Mouse (Mus musculus) myocyte (in vitro differentiated cells): ENCODE data around the gene Lcorl. TPM values are rescaled to one million over a fixed set of nuclear protein-coding genes. Genes with fewer than 3 reads are reported as not detected.

Experiments used
- H3K27me3 ChIP-seq: one replicate; pipeline ENCODE4 v1.6.1; 2011; ENCODE audit not compliant: control insufficient read depth, insufficient read depth, insufficient read length
- H3K36me3 ChIP-seq: one replicate; pipeline ENCODE4 v1.6.1; 2011; ENCODE audit not compliant: control insufficient read depth, insufficient read depth
- H3K4me2 ChIP-seq: one replicate; pipeline ENCODE4 v1.6.1; 2011; ENCODE audit warnings: low read depth, control low read depth
- H3K4me3 ChIP-seq: one replicate; pipeline ENCODE4 v1.5.1; 2011; ENCODE audit warnings: mild to moderate bottlenecking, control low read depth, moderate library complexity
- H3K79me2 ChIP-seq: one replicate; pipeline ENCODE4 v1.6.1; 2011; ENCODE audit not compliant: control insufficient read depth, insufficient read depth
- H3ac ChIP-seq: one replicate; pipeline ENCODE4 v1.6.1; 2011; ENCODE audit not compliant: control insufficient read depth, insufficient read length
- CEBPB ChIP-seq: IDR thresholded peaks from 2 replicates; pipeline ENCODE4 v1.6.1; 2011; ENCODE audit warnings: mild to moderate bottlenecking, moderate library complexity; ENCODE audit not compliant: poor library complexity, insufficient read depth, severe bottlenecking
- E2F4 ChIP-seq: IDR thresholded peaks from one replicate; pipeline ENCODE4 v1.6.1; 2011; ENCODE audit warnings: mild to moderate bottlenecking, control low read depth, moderate library complexity; ENCODE audit not compliant: insufficient read depth
- MAX ChIP-seq: IDR thresholded peaks from one replicate; pipeline ENCODE4 v1.6.1; 2011; ENCODE audit warnings: low read depth, mild to moderate bottlenecking, control low read depth
- MYOD1 ChIP-seq, 3 experiments: IDR thresholded peaks; one replicate each; pipeline ENCODE4 v1.6.1; 2011; ENCODE audit warnings: control low read depth in 2 of 3, low read depth in 2 of 3, mild to moderate bottlenecking in 2 of 3, moderate library complexity in 1 of 3; ENCODE audit not compliant: insufficient read length in 2 of 3, control insufficient read depth in 1 of 3
- MYOG ChIP-seq, 3 experiments: IDR thresholded peaks; one replicate each; pipeline ENCODE4 v1.6.1; 2011; ENCODE audit warnings: control low read depth in 2 of 3, low read depth in 2 of 3, mild to moderate bottlenecking in 2 of 3; ENCODE audit not compliant: insufficient read length in 2 of 3, control insufficient read depth in 1 of 3, insufficient read depth in 1 of 3
- POLR2A ChIP-seq: IDR thresholded peaks from one replicate; pipeline ENCODE4 v1.6.1; 2011; ENCODE audit warnings: low read depth, mild to moderate bottlenecking, control low read depth, moderate library complexity; ENCODE audit not compliant: insufficient read length
- POLR2AphosphoS2 ChIP-seq: IDR thresholded peaks from one replicate; pipeline ENCODE4 v1.6.1; 2011; ENCODE audit warnings: low read depth, control low read depth; ENCODE audit not compliant: insufficient read length
- REST ChIP-seq: IDR thresholded peaks from one replicate; pipeline ENCODE4 v1.6.1; 2011; ENCODE audit warnings: mild to moderate bottlenecking, control low read depth, moderate library complexity; ENCODE audit not compliant: insufficient read depth, insufficient read length
- SRF ChIP-seq: IDR thresholded peaks from one replicate; pipeline ENCODE4 v1.6.1; 2011; ENCODE audit warnings: low read depth; ENCODE audit not compliant: control insufficient read depth, insufficient read length
- TCF12 ChIP-seq: IDR thresholded peaks from one replicate; pipeline ENCODE4 v1.6.1; 2011; ENCODE audit warnings: mild to moderate bottlenecking, control low read depth; ENCODE audit not compliant: poor library complexity, insufficient read depth, severe bottlenecking
- TCF3 ChIP-seq: IDR thresholded peaks from one replicate; pipeline ENCODE4 v1.6.1; 2011; ENCODE audit warnings: low read depth, control low read depth; ENCODE audit not compliant: insufficient read length
- USF1 ChIP-seq: IDR thresholded peaks from one replicate; pipeline ENCODE4 v1.6.1; 2011; ENCODE audit warnings: low read depth, mild to moderate bottlenecking, control low read depth, moderate library complexity
- polyA plus RNA-seq: library from polyadenylated mRNA; unstranded; fragments of >200 nt; fragmentation: generic; extraction: Trizol; gene quantifications from one replicate; pipeline ENCODE4 v1.2.1, GENCODE M21; 2012; ENCODE audit warnings: missing spikeins

Lcorl gene
- polyA plus RNA-seq, 1 experiment, result 1.4 TPM

- H3K27me3 ChIP-seq, result no peaks in the 10 kb centered on the region
- H3ac ChIP-seq, result no peak overlapping the region
- no peak overlapping the region for H3K4me3 ChIP-seq
- TF ChIP-seq MYOG (IDR thresholded peaks at IDR 0.05; ENCODE audit: control insufficient read depth in 1 of 3, insufficient read depth in 1 of 3, insufficient read length in 2 of 3, low read depth in 2 of 3) (no peak), E2F4 (no peak), POLR2A (no peak), TCF3 (no peak), SRF (no peak), CEBPB (no peak), REST (no peak), TCF12 (no peak), MYOD1 (IDR thresholded peaks at IDR 0.05; ENCODE audit: control insufficient read depth in 1 of 3, insufficient read length in 2 of 3, low read depth in 2 of 3) (no peak), USF1 (no peak)
- no peaks in the 10 kb centered on the region for H3K79me2 ChIP-seq
- H3K36me3 ChIP-seq, result peaks cover 14% of the 10 kb centered on the region
- no peak overlapping the region for H3K4me2 ChIP-seq
Observed at GRCm38 (mm10) chr5:45689152-45689551, 168.3 kb downstream of the Lcorl start.

GRCm38 (mm10) chr5:45686223-45686622, 171.2 kb downstream of the Lcorl start:
- H3K79me2 ChIP-seq, result no peaks in the 10 kb centered on the region
- no peaks in the 10 kb centered on the region for H3K27me3 ChIP-seq
- peaks cover 6% of the 10 kb centered on the region for H3K36me3 ChIP-seq
- no peak overlapping the region for H3ac ChIP-seq
- no peak overlapping the region for H3K4me3 ChIP-seq
- TF ChIP-seq POLR2A (no peak), TCF3 (no peak), SRF (no peak), MYOD1 (IDR thresholded peaks at IDR 0.05; ENCODE audit: control insufficient read depth in 1 of 3, insufficient read length in 2 of 3, low read depth in 2 of 3) (no peak), TCF12 (no peak), USF1 (no peak), MYOG (IDR thresholded peaks at IDR 0.05; ENCODE audit: control insufficient read depth in 1 of 3, insufficient read depth in 1 of 3, insufficient read length in 2 of 3, low read depth in 2 of 3) (no peak), MAX (no peak), E2F4 (no peak), CEBPB (no peak), REST (no peak), POLR2AphosphoS2 (no peak)
- no peak overlapping the region for H3K4me2 ChIP-seq

GRCm38 (mm10) chr5:45685243-45685642, 172.2 kb downstream of the Lcorl start:
- TF ChIP-seq POLR2A (no peak), REST (no peak), SRF (no peak), TCF3 (no peak), MYOD1 (IDR thresholded peaks at IDR 0.05; ENCODE audit: control insufficient read depth in 1 of 3, insufficient read length in 2 of 3, low read depth in 2 of 3) (no peak), TCF12 (no peak), POLR2AphosphoS2 (no peak), MYOG (IDR thresholded peaks at IDR 0.05; ENCODE audit: control insufficient read depth in 1 of 3, insufficient read depth in 1 of 3, insufficient read length in 2 of 3, low read depth in 2 of 3) (no peak), CEBPB (no peak), USF1 (no peak), E2F4 (no peak), MAX (no peak)
- Histone ChIP-seq H3K36me3 (peaks cover 12% of the 10 kb centered on the region), H3K27me3 (no peaks in the 10 kb centered on the region), H3K4me3 (no peak overlapping the region), H3K79me2 (no peaks in the 10 kb centered on the region), H3K4me2 (no peak overlapping the region), H3ac (no peak overlapping the region)

- no peak for TF ChIP-seq USF1
- Histone ChIP-seq H3K4me3 (no peak overlapping the region), H3K79me2 (no peaks in the 10 kb centered on the region), H3K27me3 (no peaks in the 10 kb centered on the region), H3K36me3 (peaks cover 12% of the 10 kb centered on the region), H3ac (no peak overlapping the region), H3K4me2 (no peak overlapping the region)
Observed at GRCm38 (mm10) chr5:45683388-45683787, 174.0 kb downstream of the Lcorl start.

GRCm38 (mm10) chr5:45679955-45680354, 177.5 kb downstream of the Lcorl start:
- no peaks in the 10 kb centered on the region for H3K79me2 ChIP-seq
- no peak overlapping the region for H3K4me3 ChIP-seq
- peaks cover 27% of the 10 kb centered on the region for H3K36me3 ChIP-seq
- no peak overlapping the region for H3ac ChIP-seq
- H3K4me2 ChIP-seq, result no peak overlapping the region
- no peak for TF ChIP-seq MYOG (IDR thresholded peaks at IDR 0.05; ENCODE audit: control insufficient read depth in 1 of 3, insufficient read depth in 1 of 3, insufficient read length in 2 of 3, low read depth in 2 of 3)
- TF ChIP-seq CEBPB, result no peak
- TF ChIP-seq POLR2AphosphoS2, result no peak
- TF ChIP-seq TCF12, result no peak
- no peak for TF ChIP-seq REST
- no peaks in the 10 kb centered on the region for H3K27me3 ChIP-seq
